Mouse (Mus musculus): ENCODE results near the gene Cux1. TPM values are rescaled to one million over a fixed set of nuclear protein-coding genes. Genes with fewer than 3 reads are reported as not detected.

Gene Cux1
- polyA plus RNA-seq, 1 experiment from 2014 or later, result 64.9 TPM

GRCm38 (mm10) chr5:136396256-136396655, 171.0 kb downstream of the Cux1 start:
- H3K9me3 ChIP-seq (replicated peaks; ENCODE audit: control insufficient read depth, low read length), result no peaks in the 10 kb centered on the region
- no peak overlapping the region for H3K4me3 ChIP-seq (ENCODE audit: low read depth, low read length)
- H3K27ac ChIP-seq (replicated peaks; ENCODE audit: low read depth, low read length), result no peak overlapping the region
- no peak overlapping the region for H3K9ac ChIP-seq (replicated peaks; ENCODE audit: low read length)
- ATAC-seq (replicated peaks; ENCODE audit: insufficient number of reproducible peaks, low FRiP score, low TSS enrichment, low read depth) (no peak), DNase-seq (ENCODE audit: low spot score) (no peak)
- H3K4me1 ChIP-seq (ENCODE audit: control insufficient read depth, insufficient read depth, low read length), result no peaks in the 10 kb centered on the region
- WGBS, result 82% methylated on average over 7 of the region's 7 CpGs
- H3K4me2 ChIP-seq (ENCODE audit: low read depth, low read length), result no peak overlapping the region
- no peaks in the 10 kb centered on the region for H3K36me3 ChIP-seq (replicated peaks; ENCODE audit: control insufficient read depth, insufficient read depth, low read depth, low read length)
- H3K27me3 ChIP-seq (ENCODE audit: control insufficient read depth, insufficient read depth, low read length), result no peaks in the 10 kb centered on the region

DNA sequence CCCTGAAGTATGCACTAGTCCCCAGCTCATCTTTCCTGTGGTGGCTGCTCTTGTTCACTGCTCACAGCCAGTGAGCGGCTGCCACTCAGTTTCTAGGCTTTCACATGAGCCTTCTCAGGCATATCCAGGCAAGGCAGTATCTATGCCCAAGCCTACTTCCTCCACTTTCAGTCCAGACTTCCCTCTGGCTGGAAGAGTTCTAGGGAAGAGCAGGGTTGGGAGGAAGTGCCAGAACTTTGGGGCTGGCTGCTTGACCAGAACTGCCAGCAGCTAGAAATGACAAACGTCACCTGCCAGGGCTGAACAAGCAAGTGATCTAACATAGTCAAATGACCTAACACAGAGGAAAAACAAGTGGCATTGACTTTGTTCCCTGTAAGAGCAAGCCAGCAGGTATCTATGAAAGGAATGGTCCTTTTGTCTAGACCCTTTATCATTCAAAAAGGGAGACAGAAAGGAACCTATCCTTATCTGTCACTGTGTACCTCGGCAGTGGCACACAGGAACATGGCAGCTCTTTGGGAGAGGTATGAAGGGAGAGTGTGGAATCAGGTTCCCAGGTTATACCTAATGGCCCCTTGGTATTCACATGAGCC, 171.6 kb downstream of the Cux1 start:
- no peaks in the 10 kb centered on the region for H3K36me3 ChIP-seq (replicated peaks; ENCODE audit: control insufficient read depth, insufficient read depth, low read depth, low read length)
- no peak overlapping the region for H3K9ac ChIP-seq (replicated peaks; ENCODE audit: low read length)
- ATAC-seq (replicated peaks; ENCODE audit: insufficient number of reproducible peaks, low FRiP score, low TSS enrichment, low read depth) (no peak), DNase-seq (ENCODE audit: low spot score) (no peak)
- no peaks in the 10 kb centered on the region for H3K4me1 ChIP-seq (ENCODE audit: control insufficient read depth, insufficient read depth, low read length)
- no peaks in the 10 kb centered on the region for H3K27me3 ChIP-seq (ENCODE audit: control insufficient read depth, insufficient read depth, low read length)
- WGBS, result 82% methylated on average over 3 of the region's 3 CpGs
- H3K4me3 ChIP-seq (ENCODE audit: low read depth, low read length), result no peak overlapping the region
- H3K4me2 ChIP-seq (ENCODE audit: low read depth, low read length), result no peak overlapping the region
- no peaks in the 10 kb centered on the region for H3K9me3 ChIP-seq (replicated peaks; ENCODE audit: control insufficient read depth, low read length)
- H3K27ac ChIP-seq (replicated peaks; ENCODE audit: low read depth, low read length), result no peak overlapping the region

DNA sequence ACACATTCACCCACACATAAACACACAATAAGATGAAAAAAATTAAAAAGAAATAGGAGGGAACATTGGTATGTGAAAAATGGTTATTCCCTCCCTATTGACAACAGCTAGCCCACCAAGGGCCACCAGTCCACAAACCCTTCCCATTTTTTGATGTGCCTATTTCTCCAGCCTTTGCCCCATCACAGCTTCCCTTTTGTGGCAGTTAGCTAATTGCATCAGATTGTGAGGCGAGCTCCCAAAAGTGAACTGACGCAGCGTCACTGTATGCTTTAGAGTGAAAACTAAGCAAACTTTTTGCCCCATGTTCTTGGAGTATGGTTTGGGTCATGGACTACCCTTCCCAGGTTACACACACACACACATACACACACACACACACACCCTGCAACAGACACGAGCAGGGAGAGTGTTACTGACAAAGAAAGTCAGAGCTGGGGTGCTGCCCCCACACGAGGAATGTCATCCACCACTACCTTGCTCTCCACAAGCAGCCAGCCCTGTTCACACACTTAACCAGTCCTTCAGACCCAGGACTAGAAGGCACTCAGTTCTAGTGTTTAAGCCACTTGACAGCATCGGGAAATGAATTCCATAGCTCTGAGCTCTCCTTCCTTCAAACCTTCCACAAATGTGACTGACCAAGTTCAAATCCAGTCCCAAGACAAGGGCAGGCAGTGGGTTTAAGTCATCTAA, 172.6 kb downstream of the Cux1 start:
- Histone ChIP-seq H3K36me3 (replicated peaks; ENCODE audit: control insufficient read depth, insufficient read depth, low read depth, low read length) (no peaks in the 10 kb centered on the region), H3K9ac (replicated peaks; ENCODE audit: low read length) (no peak overlapping the region), H3K27ac (replicated peaks; ENCODE audit: low read depth, low read length) (no peak overlapping the region), H3K27me3 (ENCODE audit: control insufficient read depth, insufficient read depth, low read length) (no peaks in the 10 kb centered on the region), H3K9me3 (replicated peaks; ENCODE audit: control insufficient read depth, low read length) (no peaks in the 10 kb centered on the region), H3K4me1 (ENCODE audit: control insufficient read depth, insufficient read depth, low read length) (no peaks in the 10 kb centered on the region), H3K4me3 (ENCODE audit: low read depth, low read length) (no peak overlapping the region), H3K4me2 (ENCODE audit: low read depth, low read length) (no peak overlapping the region)
- no peak for ATAC-seq (replicated peaks; ENCODE audit: insufficient number of reproducible peaks, low FRiP score, low TSS enrichment, low read depth)
- WGBS, result 87% methylated on average over 6 of the region's 6 CpGs
- no peak for DNase-seq (ENCODE audit: low spot score)

GRCm38 (mm10) chr5:136393621-136394020, 173.7 kb downstream of the Cux1 start:
- Histone ChIP-seq H3K9me3 (replicated peaks; ENCODE audit: control insufficient read depth, low read length) (no peaks in the 10 kb centered on the region), H3K27ac (replicated peaks; ENCODE audit: low read depth, low read length) (no peak overlapping the region), H3K4me3 (ENCODE audit: low read depth, low read length) (no peak overlapping the region), H3K4me1 (ENCODE audit: control insufficient read depth, insufficient read depth, low read length) (no peaks in the 10 kb centered on the region), H3K36me3 (replicated peaks; ENCODE audit: control insufficient read depth, insufficient read depth, low read depth, low read length) (no peaks in the 10 kb centered on the region), H3K9ac (replicated peaks; ENCODE audit: low read length) (no peak overlapping the region), H3K27me3 (ENCODE audit: control insufficient read depth, insufficient read depth, low read length) (no peaks in the 10 kb centered on the region), H3K4me2 (ENCODE audit: low read depth, low read length) (no peak overlapping the region)
- DNase-seq (ENCODE audit: low spot score) (no peak), ATAC-seq (replicated peaks; ENCODE audit: insufficient number of reproducible peaks, low FRiP score, low TSS enrichment, low read depth) (no peak)
- 88% methylated on average over 2 of the region's 2 CpGs for WGBS

- DNase-seq (ENCODE audit: low spot score) (no peak), ATAC-seq (replicated peaks; ENCODE audit: insufficient number of reproducible peaks, low FRiP score, low TSS enrichment, low read depth) (no peak)
- Histone ChIP-seq H3K4me2 (ENCODE audit: low read depth, low read length) (no peak overlapping the region), H3K4me1 (ENCODE audit: control insufficient read depth, insufficient read depth, low read length) (no peaks in the 10 kb centered on the region), H3K9me3 (replicated peaks; ENCODE audit: control insufficient read depth, low read length) (no peaks in the 10 kb centered on the region), H3K27me3 (ENCODE audit: control insufficient read depth, insufficient read depth, low read length) (no peaks in the 10 kb centered on the region), H3K36me3 (replicated peaks; ENCODE audit: control insufficient read depth, insufficient read depth, low read depth, low read length) (no peaks in the 10 kb centered on the region), H3K27ac (replicated peaks; ENCODE audit: low read depth, low read length) (no peak overlapping the region), H3K9ac (replicated peaks; ENCODE audit: low read length) (no peak overlapping the region), H3K4me3 (ENCODE audit: low read depth, low read length) (no peak overlapping the region)
- WGBS, result 86% methylated on average over 2 of the region's 2 CpGs
These were observed 180.5 kb downstream of the Cux1 start for GRCm38 (mm10) chr5:136386757-136387156.

GRCm38 (mm10) chr5:136385161-136385560, 182.1 kb downstream of the Cux1 start:
- no peaks in the 10 kb centered on the region for H3K27me3 ChIP-seq (ENCODE audit: control insufficient read depth, insufficient read depth, low read length)
- H3K36me3 ChIP-seq (replicated peaks; ENCODE audit: control insufficient read depth, insufficient read depth, low read depth, low read length), result no peaks in the 10 kb centered on the region
- ATAC-seq (replicated peaks; ENCODE audit: insufficient number of reproducible peaks, low FRiP score, low TSS enrichment, low read depth), result no peak
- DNase-seq (ENCODE audit: low spot score), result no peak
- H3K9me3 ChIP-seq (replicated peaks; ENCODE audit: control insufficient read depth, low read length), result no peaks in the 10 kb centered on the region
- H3K4me3 ChIP-seq (ENCODE audit: low read depth, low read length), result no peak overlapping the region
- H3K4me2 ChIP-seq (ENCODE audit: low read depth, low read length), result no peak overlapping the region
- H3K4me1 ChIP-seq (ENCODE audit: control insufficient read depth, insufficient read depth, low read length), result no peaks in the 10 kb centered on the region
- H3K9ac ChIP-seq (replicated peaks; ENCODE audit: low read length), result no peak overlapping the region
- H3K27ac ChIP-seq (replicated peaks; ENCODE audit: low read depth, low read length), result no peak overlapping the region
- WGBS, result 93% methylated on average over 3 of the region's 3 CpGs

- H3K27me3 ChIP-seq (ENCODE audit: control insufficient read depth, insufficient read depth, low read length), result no peaks in the 10 kb centered on the region
- no peaks in the 10 kb centered on the region for H3K36me3 ChIP-seq (replicated peaks; ENCODE audit: control insufficient read depth, insufficient read depth, low read depth, low read length)
- H3K27ac ChIP-seq (replicated peaks; ENCODE audit: low read depth, low read length), result no peak overlapping the region
- no peaks in the 10 kb centered on the region for H3K4me1 ChIP-seq (ENCODE audit: control insufficient read depth, insufficient read depth, low read length)
- no peak overlapping the region for H3K4me3 ChIP-seq (ENCODE audit: low read depth, low read length)
- no peak overlapping the region for H3K4me2 ChIP-seq (ENCODE audit: low read depth, low read length)
- no peak for DNase-seq (ENCODE audit: low spot score)
- no peaks in the 10 kb centered on the region for H3K9me3 ChIP-seq (replicated peaks; ENCODE audit: control insufficient read depth, low read length)
- WGBS, result 86% methylated on average over 9 of the region's 9 CpGs
- no peak overlapping the region for H3K9ac ChIP-seq (replicated peaks; ENCODE audit: low read length)
- no peak for ATAC-seq (replicated peaks; ENCODE audit: insufficient number of reproducible peaks, low FRiP score, low TSS enrichment, low read depth)
These were observed 184.9 kb downstream of the Cux1 start for GRCm38 (mm10) chr5:136382261-136383005.

- H3K27ac ChIP-seq (replicated peaks; ENCODE audit: low read depth, low read length), result no peak overlapping the region
These were observed 187.9 kb downstream of the Cux1 start for GRCm38 (mm10) chr5:136379405-136379804.

More at GRCm38 (mm10) chr5:136379405-136379804, 187.9 kb downstream of the Cux1 start:
- no peaks in the 10 kb centered on the region for H3K4me1 ChIP-seq (ENCODE audit: control insufficient read depth, insufficient read depth, low read length)
- H3K4me3 ChIP-seq (ENCODE audit: low read depth, low read length), result no peak overlapping the region
- H3K4me2 ChIP-seq (ENCODE audit: low read depth, low read length), result no peak overlapping the region
- no peaks in the 10 kb centered on the region for H3K9me3 ChIP-seq (replicated peaks; ENCODE audit: control insufficient read depth, low read length)
- no peak overlapping the region for H3K9ac ChIP-seq (replicated peaks; ENCODE audit: low read length)
- DNase-seq (ENCODE audit: low spot score) (no peak), ATAC-seq (replicated peaks; ENCODE audit: insufficient number of reproducible peaks, low FRiP score, low TSS enrichment, low read depth) (no peak)
- no peaks in the 10 kb centered on the region for H3K27me3 ChIP-seq (ENCODE audit: control insufficient read depth, insufficient read depth, low read length)
- no peaks in the 10 kb centered on the region for H3K36me3 ChIP-seq (replicated peaks; ENCODE audit: control insufficient read depth, insufficient read depth, low read depth, low read length)
- 88% methylated on average over 1 of the region's 1 CpGs for WGBS

Data from embryonic facial prominence, embryonic 11.5 days (tissue).